Mouse (Mus musculus) myocyte (in vitro differentiated cells): ENCODE measurements around the gene Tent5b. TPM values are rescaled to one million over a fixed set of nuclear protein-coding genes. Genes with fewer than 3 reads are reported as not detected.

ENCODE experiments used
- H3K27me3 ChIP-seq: one replicate; pipeline ENCODE4 v1.6.1; 2011; ENCODE audit not compliant: control insufficient read depth, insufficient read depth, insufficient read length
- H3K36me3 ChIP-seq: one replicate; pipeline ENCODE4 v1.6.1; 2011; ENCODE audit not compliant: control insufficient read depth, insufficient read depth
- H3K4me2 ChIP-seq: one replicate; pipeline ENCODE4 v1.6.1; 2011; ENCODE audit warnings: low read depth, control low read depth
- H3K4me3 ChIP-seq: one replicate; pipeline ENCODE4 v1.5.1; 2011; ENCODE audit warnings: mild to moderate bottlenecking, control low read depth, moderate library complexity
- H3K79me2 ChIP-seq: one replicate; pipeline ENCODE4 v1.6.1; 2011; ENCODE audit not compliant: control insufficient read depth, insufficient read depth
- H3ac ChIP-seq: one replicate; pipeline ENCODE4 v1.6.1; 2011; ENCODE audit not compliant: control insufficient read depth, insufficient read length
- CEBPB ChIP-seq: IDR thresholded peaks from 2 replicates; pipeline ENCODE4 v1.6.1; 2011; ENCODE audit warnings: mild to moderate bottlenecking, moderate library complexity; ENCODE audit not compliant: poor library complexity, insufficient read depth, severe bottlenecking
- MYOD1 ChIP-seq, 3 experiments: IDR thresholded peaks; one replicate each; pipeline ENCODE4 v1.6.1; 2011; ENCODE audit warnings: control low read depth in 2 of 3, low read depth in 2 of 3, mild to moderate bottlenecking in 2 of 3, moderate library complexity in 1 of 3; ENCODE audit not compliant: insufficient read length in 2 of 3, control insufficient read depth in 1 of 3
- MYOG ChIP-seq, 3 experiments: IDR thresholded peaks; one replicate each; pipeline ENCODE4 v1.6.1; 2011; ENCODE audit warnings: control low read depth in 2 of 3, low read depth in 2 of 3, mild to moderate bottlenecking in 2 of 3; ENCODE audit not compliant: insufficient read length in 2 of 3, control insufficient read depth in 1 of 3, insufficient read depth in 1 of 3
- POLR2A ChIP-seq: IDR thresholded peaks from one replicate; pipeline ENCODE4 v1.6.1; 2011; ENCODE audit warnings: low read depth, mild to moderate bottlenecking, control low read depth, moderate library complexity; ENCODE audit not compliant: insufficient read length
- POLR2AphosphoS2 ChIP-seq: IDR thresholded peaks from one replicate; pipeline ENCODE4 v1.6.1; 2011; ENCODE audit warnings: low read depth, control low read depth; ENCODE audit not compliant: insufficient read length
- REST ChIP-seq: IDR thresholded peaks from one replicate; pipeline ENCODE4 v1.6.1; 2011; ENCODE audit warnings: mild to moderate bottlenecking, control low read depth, moderate library complexity; ENCODE audit not compliant: insufficient read depth, insufficient read length
- SRF ChIP-seq: IDR thresholded peaks from one replicate; pipeline ENCODE4 v1.6.1; 2011; ENCODE audit warnings: low read depth; ENCODE audit not compliant: control insufficient read depth, insufficient read length
- TCF12 ChIP-seq: IDR thresholded peaks from one replicate; pipeline ENCODE4 v1.6.1; 2011; ENCODE audit warnings: mild to moderate bottlenecking, control low read depth; ENCODE audit not compliant: poor library complexity, insufficient read depth, severe bottlenecking
- TCF3 ChIP-seq: IDR thresholded peaks from one replicate; pipeline ENCODE4 v1.6.1; 2011; ENCODE audit warnings: low read depth, control low read depth; ENCODE audit not compliant: insufficient read length
- USF1 ChIP-seq: IDR thresholded peaks from one replicate; pipeline ENCODE4 v1.6.1; 2011; ENCODE audit warnings: low read depth, mild to moderate bottlenecking, control low read depth, moderate library complexity
- polyA plus RNA-seq: library from polyadenylated mRNA; unstranded; fragments of >200 nt; fragmentation: generic; extraction: Trizol; gene quantifications from one replicate; pipeline ENCODE4 v1.2.1, GENCODE M21; 2012; ENCODE audit warnings: missing spikeins

Tent5b gene
- polyA plus RNA-seq, 1 experiment: 3.3 TPM

DNA sequence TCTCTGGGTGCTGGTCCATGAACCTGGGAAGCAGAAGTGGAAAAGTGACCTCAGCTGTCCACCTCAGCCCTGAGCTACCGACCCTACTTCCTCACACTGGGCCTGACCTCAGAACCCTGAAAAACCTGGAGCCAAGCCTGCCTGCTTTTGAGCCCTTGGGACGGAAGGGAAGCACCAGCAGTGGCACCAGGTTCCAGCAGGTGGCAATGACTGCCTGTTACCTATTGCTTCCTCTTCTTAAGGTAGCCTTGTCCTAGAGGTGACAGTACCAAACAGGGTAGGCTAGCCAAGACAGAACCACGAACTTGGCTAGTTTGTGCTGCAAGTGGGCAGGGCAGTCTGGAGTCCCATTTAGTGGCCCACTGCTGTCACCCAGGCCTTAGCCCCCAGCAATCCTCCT, 52.8 kb downstream of the Tent5b start:
- Histone ChIP-seq H3K4me2 (no peak overlapping the region), H3K36me3 (no peaks in the 10 kb centered on the region), H3K27me3 (no peaks in the 10 kb centered on the region), H3K4me3 (no peak overlapping the region), H3K79me2 (no peaks in the 10 kb centered on the region), H3ac (no peak overlapping the region)
- TF ChIP-seq SRF (no peak), REST (no peak), POLR2A (no peak), TCF12 (no peak), MYOG (IDR thresholded peaks at IDR 0.05; ENCODE audit: control insufficient read depth in 1 of 3, insufficient read depth in 1 of 3, insufficient read length in 2 of 3, low read depth in 2 of 3) (no peak), CEBPB (no peak)

DNA sequence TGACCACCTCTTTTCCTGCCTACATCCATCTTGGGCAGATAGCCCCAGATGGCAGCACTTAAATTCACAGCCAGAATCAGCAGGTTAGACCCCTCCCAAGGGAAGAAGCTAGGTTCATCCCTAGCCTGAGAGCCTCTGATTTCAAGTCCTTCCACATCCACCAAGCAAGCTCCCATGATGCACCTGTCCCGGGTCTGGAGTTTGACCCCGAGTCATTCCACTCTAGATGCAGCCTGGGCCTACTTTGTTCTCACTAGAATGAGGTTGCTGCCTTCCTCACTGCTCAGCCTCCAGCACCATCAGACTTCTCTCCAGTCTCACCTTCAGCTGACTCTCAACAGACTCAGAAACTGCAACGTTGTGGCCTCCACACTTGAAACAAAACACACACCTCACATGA, 56.1 kb downstream of the Tent5b start:
- H3K4me3 ChIP-seq: no peak overlapping the region
- TF ChIP-seq TCF12: no peak
- TF ChIP-seq POLR2A: no peak
- TF ChIP-seq MYOG (IDR thresholded peaks at IDR 0.05; ENCODE audit: control insufficient read depth in 1 of 3, insufficient read depth in 1 of 3, insufficient read length in 2 of 3, low read depth in 2 of 3): no peak
- TF ChIP-seq TCF3: no peak
- no peak for TF ChIP-seq MYOD1 (IDR thresholded peaks at IDR 0.05; ENCODE audit: control insufficient read depth in 1 of 3, insufficient read length in 2 of 3, low read depth in 2 of 3)
- no peak for TF ChIP-seq SRF
- no peak for TF ChIP-seq USF1
- H3ac ChIP-seq: no peak overlapping the region
- H3K4me2 ChIP-seq: no peak overlapping the region
- no peaks in the 10 kb centered on the region for H3K27me3 ChIP-seq
- peaks cover 9% of the 10 kb centered on the region for H3K79me2 ChIP-seq
- no peaks in the 10 kb centered on the region for H3K36me3 ChIP-seq

DNA sequence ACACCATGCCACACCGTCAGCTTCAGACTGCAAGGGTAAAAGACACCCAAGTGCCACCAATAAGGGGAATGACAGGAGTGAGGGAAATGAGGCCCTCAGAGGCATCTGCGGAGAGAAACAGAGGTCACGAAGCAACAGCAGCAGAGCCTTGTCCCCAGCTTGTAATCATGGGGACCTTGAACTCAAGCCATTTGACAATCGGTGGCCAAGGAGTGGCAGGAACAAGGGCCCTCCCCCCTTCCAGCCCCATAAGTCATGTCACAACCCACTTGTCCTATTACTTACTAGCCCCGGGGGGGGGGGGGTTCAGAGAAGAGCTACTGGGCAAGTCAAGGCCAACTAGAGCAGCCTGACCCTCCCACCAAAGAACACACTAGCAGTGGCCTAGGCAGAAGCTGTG, 56.7 kb downstream of the Tent5b start:
- H3K79me2 ChIP-seq: peaks cover 13% of the 10 kb centered on the region
- H3K4me2 ChIP-seq: no peak overlapping the region
- no peaks in the 10 kb centered on the region for H3K27me3 ChIP-seq
- H3K36me3 ChIP-seq: no peaks in the 10 kb centered on the region
- TF ChIP-seq POLR2AphosphoS2 (no peak), CEBPB (no peak), REST (no peak), MYOG (IDR thresholded peaks at IDR 0.05; ENCODE audit: control insufficient read depth in 1 of 3, insufficient read depth in 1 of 3, insufficient read length in 2 of 3, low read depth in 2 of 3) (no peak), TCF12 (no peak), MYOD1 (IDR thresholded peaks at IDR 0.05; ENCODE audit: control insufficient read depth in 1 of 3, insufficient read length in 2 of 3, low read depth in 2 of 3) (no peak), TCF3 (no peak), POLR2A (no peak)
- no peak overlapping the region for H3K4me3 ChIP-seq
- H3ac ChIP-seq: no peak overlapping the region

Other genes with a start within 250 kb of the Tent5b start
- 4.6 TPM for gene Map3k6, start 239.3 kb upstream of the Tent5b start, polyA plus RNA-seq
- 3.4 TPM for gene Sytl1, start 217.0 kb upstream of the Tent5b start, polyA plus RNA-seq
- 66.9 TPM for gene Tmem222, start 202.3 kb upstream of the Tent5b start, polyA plus RNA-seq
- 53.1 TPM for gene Wdtc1, start 126.7 kb upstream of the Tent5b start, polyA plus RNA-seq
- gene Slc9a1, start 110.4 kb upstream of the Tent5b start, polyA plus RNA-seq: 23.3 TPM
- 0.37 TPM for gene Trnp1, start 18.4 kb downstream of the Tent5b start, polyA plus RNA-seq
- gene Kdf1, start 38.8 kb downstream of the Tent5b start, polyA plus RNA-seq: 0.01 TPM
- gene Nudc, start 65.9 kb downstream of the Tent5b start, polyA plus RNA-seq: 130 TPM
- not detected for gene Nr0b2, start 73.2 kb downstream of the Tent5b start, polyA plus RNA-seq
- 4.1 TPM for gene Gpatch3, start 94.6 kb downstream of the Tent5b start, polyA plus RNA-seq
- 32.2 TPM for gene Gpn2, start 104.2 kb downstream of the Tent5b start, polyA plus RNA-seq
- gene Sfn, start 122.0 kb downstream of the Tent5b start, polyA plus RNA-seq: 0.56 TPM
- gene Zdhhc18, start 170.0 kb downstream of the Tent5b start, polyA plus RNA-seq: 14.3 TPM
- 9.8 TPM for gene Pigv, start 192.5 kb downstream of the Tent5b start, polyA plus RNA-seq